Mouse (Mus musculus) stomach, embryonic 15.5 days (tissue): Measurements from ENCODE around the gene Rasgrp2. TPM values are rescaled to one million over a fixed set of nuclear protein-coding genes. Genes with fewer than 3 reads are reported as not detected.

Experiments
- ATAC-seq: fragments of 200-750 bp; cut with Nextera tagmentation; 2 replicates; pipeline ENCODE4 v1.8.0; 2017; ENCODE audit warnings: low read depth, moderate number of reproducible peaks, moderate TSS enrichment; ENCODE audit not compliant: insufficient read depth, low FRiP score
- H3K27ac ChIP-seq: fragments of 300-500 bp; sonication (generic); 2 replicates; pipeline ENCODE4 v1.5.1; 2015; ENCODE audit warnings: mild to moderate bottlenecking, inconsistent platforms
- H3K27me3 ChIP-seq: fragments of 300-500 bp; sonication (generic); replicated peaks from 2 replicates; pipeline ENCODE4 v1.6.1; 2015; ENCODE audit warnings: inconsistent platforms
- H3K36me3 ChIP-seq: fragments of 300-500 bp; sonication (generic); 2 replicates; pipeline ENCODE4 v1.6.1; 2015; ENCODE audit warnings: inconsistent platforms
- H3K4me1 ChIP-seq: fragments of 300-500 bp; sonication (generic); 2 replicates; pipeline ENCODE4 v1.6.1; 2015; ENCODE audit warnings: inconsistent platforms
- H3K4me2 ChIP-seq: fragments of 300-500 bp; sonication (generic); 2 replicates; pipeline ENCODE4 v1.6.1; 2015; ENCODE audit warnings: mild to moderate bottlenecking, inconsistent platforms
- H3K4me3 ChIP-seq: fragments of 300-500 bp; sonication (generic); replicated peaks from 2 replicates; pipeline ENCODE4 v1.5.1; 2015; ENCODE audit warnings: inconsistent platforms
- H3K9ac ChIP-seq: fragments of 300-500 bp; sonication (generic); 2 replicates; pipeline ENCODE4 v1.6.1; 2015; ENCODE audit warnings: inconsistent platforms
- H3K9me3 ChIP-seq: fragments of 300-500 bp; sonication (generic); 2 replicates; pipeline ENCODE4 v1.6.1; 2016; ENCODE audit warnings: inconsistent platforms
- WGBS: fragments of 180-500 bp; shearing (Covaris S2); methylation state at CpG from one replicate; pipeline ENCODE4 v1.1.7; 2015; 5-methylcytosine and 5-hydroxymethylcytosine counted together
- polyA plus RNA-seq: library from polyadenylated mRNA; unstranded; fragments of >200 nt; fragmentation: Nextera tagmentation; extraction: Ambion mirVana; gene quantifications from 2 replicates; pipeline ENCODE4 v1.2.1, GENCODE M21; 2015

Gene Rasgrp2
- polyA plus RNA-seq, 1 experiment from 2014 or later: 55.8 TPM

- H3K4me1 ChIP-seq: peaks cover 37% of the 10 kb centered on the region
- no peaks in the 10 kb centered on the region for H3K36me3 ChIP-seq
- WGBS: under 1% methylated on average over 39 of the region's 39 CpGs
- peak; percentile 59; the same call in 1 of the 2 replicates for ATAC-seq
- no peaks in the 10 kb centered on the region for H3K9me3 ChIP-seq
- peaks cover 19% of the 10 kb centered on the region for H3K27me3 ChIP-seq
- H3K27ac ChIP-seq: peak overlapping the region; percentile 67
- peak overlapping the region; percentile 98 for H3K4me2 ChIP-seq
- H3K4me3 ChIP-seq: peak overlapping the region; percentile 51
- peak overlapping the region; percentile 22; the same call in 1 of the 2 replicates for H3K9ac ChIP-seq
Observed at GRCm38 (mm10) chr19:6398447-6399284, 474 bp upstream of the Rasgrp2 start.

GRCm38 (mm10) chr19:6400096-6401086 is 1.3 kb downstream of the Rasgrp2 start:
- Histone ChIP-seq H3K27me3 (peaks cover 19% of the 10 kb centered on the region), H3K9ac (no peak overlapping the region), H3K4me2 (peak overlapping the region; percentile 98), H3K9me3 (no peaks in the 10 kb centered on the region), H3K4me3 (peak overlapping the region; percentile 51), H3K4me1 (peaks cover 37% of the 10 kb centered on the region), H3K36me3 (no peaks in the 10 kb centered on the region), H3K27ac (peak overlapping the region; percentile 67; the same call in 1 of the 2 replicates)
- ATAC-seq: no peak; the same call in 1 of the 2 replicates
- WGBS: 2% methylated on average over 29 of the region's 29 CpGs

GRCm38 (mm10) chr19:6401131-6401815 is 2.1 kb downstream of the Rasgrp2 start:
- Histone ChIP-seq H3K4me1 (peaks cover 37% of the 10 kb centered on the region), H3K36me3 (no peaks in the 10 kb centered on the region), H3K27ac (peak overlapping the region; percentile 67), H3K9me3 (no peaks in the 10 kb centered on the region), H3K9ac (no peak overlapping the region), H3K4me2 (peak overlapping the region; percentile 98), H3K4me3 (peak overlapping the region; percentile 51), H3K27me3 (peaks cover 19% of the 10 kb centered on the region)
- peak; percentile 19; the same call in 1 of the 2 replicates for ATAC-seq
- under 1% methylated on average over 32 of the region's 32 CpGs for WGBS

- ATAC-seq: no peak
- Histone ChIP-seq H3K9ac (no peak overlapping the region), H3K4me3 (peak overlapping the region; percentile 51), H3K4me1 (peaks cover 37% of the 10 kb centered on the region), H3K4me2 (peak overlapping the region; percentile 98), H3K27me3 (peaks cover 19% of the 10 kb centered on the region), H3K36me3 (no peaks in the 10 kb centered on the region), H3K27ac (no peak overlapping the region), H3K9me3 (no peaks in the 10 kb centered on the region)
- WGBS: 8% methylated on average over 9 of the region's 9 CpGs
Observed at GRCm38 (mm10) chr19:6401951-6402350, 2.8 kb downstream of the Rasgrp2 start.

DNA sequence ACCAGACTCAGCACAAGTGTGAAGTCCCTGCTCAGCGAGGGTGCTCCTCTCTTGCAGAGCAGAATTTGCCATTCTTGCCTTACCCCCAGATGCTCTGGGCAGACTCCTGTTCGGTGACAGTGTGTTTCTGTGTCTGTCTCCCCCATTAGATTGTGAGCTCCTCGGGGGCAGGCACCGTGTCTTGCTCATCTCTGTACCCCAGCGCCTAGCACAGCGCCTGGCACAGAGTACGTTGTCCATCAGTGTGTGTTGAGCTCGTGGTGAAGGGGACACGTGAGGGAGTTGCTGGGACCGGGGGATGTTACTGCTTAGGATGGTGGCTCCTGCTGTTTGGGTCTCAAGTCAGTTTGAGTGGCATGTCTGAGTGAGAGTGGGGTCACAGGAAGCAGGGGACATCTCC is 4.7 kb downstream of the Rasgrp2 start:
- Histone ChIP-seq H3K4me2 (no peak overlapping the region), H3K4me1 (peaks cover 27% of the 10 kb centered on the region), H3K27me3 (peaks cover 14% of the 10 kb centered on the region), H3K36me3 (no peaks in the 10 kb centered on the region), H3K9ac (no peak overlapping the region), H3K27ac (no peak overlapping the region), H3K4me3 (no peak overlapping the region), H3K9me3 (no peaks in the 10 kb centered on the region)
- WGBS: 79% methylated on average over 10 of the region's 10 CpGs
- ATAC-seq: no peak

GRCm38 (mm10) chr19:6405433-6405832 is 6.3 kb downstream of the Rasgrp2 start:
- H3K4me2 ChIP-seq: no peak overlapping the region
- 71% methylated on average over 10 of the region's 10 CpGs for WGBS
- H3K4me1 ChIP-seq: peaks cover 20% of the 10 kb centered on the region
- H3K9ac ChIP-seq: no peak overlapping the region
- ATAC-seq: no peak
- peaks cover 11% of the 10 kb centered on the region; the same call in 1 of the 2 replicates for H3K27me3 ChIP-seq
- no peak overlapping the region for H3K4me3 ChIP-seq
- H3K36me3 ChIP-seq: no peaks in the 10 kb centered on the region
- H3K27ac ChIP-seq: no peak overlapping the region
- no peaks in the 10 kb centered on the region for H3K9me3 ChIP-seq

GRCm38 (mm10) chr19:6407109-6407508 is 8.0 kb downstream of the Rasgrp2 start:
- Histone ChIP-seq H3K4me1 (0 out of 2 replicates have a peak, but pooled peaks cover 5% of the 10 kb centered on the region), H3K27me3 (0 out of 2 replicates have a peak, but pooled peaks cover 3% of the 10 kb centered on the region), H3K36me3 (no peaks in the 10 kb centered on the region), H3K9me3 (no peaks in the 10 kb centered on the region), H3K27ac (no peak overlapping the region), H3K4me3 (no peak overlapping the region), H3K9ac (no peak overlapping the region), H3K4me2 (no peak overlapping the region)
- ATAC-seq: no peak
- 81% methylated on average over 8 of the region's 8 CpGs for WGBS

DNA sequence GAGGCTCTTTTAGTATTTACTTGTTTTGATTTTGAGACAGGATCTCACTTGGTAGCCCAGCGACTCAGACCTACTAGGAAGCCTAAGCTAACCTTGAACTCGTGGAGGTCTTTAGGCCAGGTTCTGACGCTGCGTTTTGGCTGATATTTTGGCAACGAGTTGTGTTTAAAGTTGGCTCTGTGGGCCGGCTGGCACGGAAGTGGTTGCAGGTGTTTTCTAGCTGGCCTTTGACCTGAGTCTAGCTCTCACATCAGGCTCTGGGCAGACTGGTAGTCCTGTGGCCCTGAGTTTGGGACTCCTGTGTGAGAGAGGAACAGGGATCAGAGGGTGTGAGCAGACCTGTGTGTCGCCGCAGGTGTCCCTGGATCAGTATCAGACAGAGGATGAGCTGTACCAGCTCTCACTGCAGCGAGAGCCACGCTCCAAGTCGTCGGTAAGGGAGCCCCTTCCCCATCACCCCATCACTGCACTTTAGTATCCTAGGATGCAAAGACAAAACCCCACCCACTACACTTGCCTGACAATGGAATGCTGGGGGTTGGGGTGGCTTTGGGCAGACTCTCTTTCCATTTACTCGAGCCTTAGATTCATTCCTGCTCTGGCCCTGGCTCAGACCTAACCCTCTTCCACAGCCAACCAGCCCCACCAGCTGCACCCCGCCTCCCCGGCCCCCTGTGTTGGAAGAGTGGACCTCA is 8.8 kb downstream of the Rasgrp2 start:
- H3K27me3 ChIP-seq: no peaks in the 10 kb centered on the region

DNA sequence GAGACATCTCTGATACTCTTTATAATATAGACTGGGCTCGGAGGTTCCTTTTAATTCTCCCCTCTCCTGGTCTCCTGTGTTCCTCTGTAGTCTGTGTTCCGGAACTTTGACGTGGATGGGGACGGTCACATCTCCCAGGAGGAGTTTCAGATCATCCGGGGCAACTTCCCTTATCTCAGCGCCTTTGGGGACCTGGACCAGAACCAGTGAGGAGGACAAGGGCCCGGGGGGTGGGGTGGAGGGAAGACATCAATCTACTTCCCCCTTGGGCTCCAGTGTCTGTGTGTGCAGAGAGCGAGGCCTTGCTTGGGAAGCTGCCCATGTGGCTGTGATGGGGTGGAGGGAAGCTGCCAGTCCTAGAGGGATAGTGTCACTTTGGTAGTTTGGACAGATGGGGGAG is 9.6 kb downstream of the Rasgrp2 start:
- 78% methylated on average over 8 of the region's 8 CpGs for WGBS
- Histone ChIP-seq H3K4me3 (no peak overlapping the region), H3K27ac (no peak overlapping the region), H3K4me1 (no peaks in the 10 kb centered on the region), H3K36me3 (no peaks in the 10 kb centered on the region), H3K27me3 (0 out of 2 replicates have a peak, but pooled peaks cover 1% of the 10 kb centered on the region), H3K9ac (no peak overlapping the region), H3K4me2 (no peak overlapping the region), H3K9me3 (no peaks in the 10 kb centered on the region)
- no peak for ATAC-seq

More for the DNA sequence above, 8.8 kb downstream of the Rasgrp2 start:
- Histone ChIP-seq H3K9ac (no peak overlapping the region), H3K4me2 (no peak overlapping the region), H3K36me3 (no peaks in the 10 kb centered on the region), H3K4me1 (no peaks in the 10 kb centered on the region), H3K9me3 (no peaks in the 10 kb centered on the region), H3K4me3 (no peak overlapping the region), H3K27ac (no peak overlapping the region)
- ATAC-seq: no peak
- 60% methylated on average over 16 of the region's 16 CpGs for WGBS

GRCm38 (mm10) chr19:6409176-6409575 is 10.0 kb downstream of the Rasgrp2 start:
- WGBS: 80% methylated on average over 5 of the region's 5 CpGs

GRCm38 (mm10) chr19:6409936-6410335 is 10.8 kb downstream of the Rasgrp2 start:
- Histone ChIP-seq H3K4me2 (no peak overlapping the region), H3K4me3 (no peak overlapping the region), H3K9ac (no peak overlapping the region), H3K27ac (no peak overlapping the region), H3K9me3 (no peaks in the 10 kb centered on the region), H3K4me1 (no peaks in the 10 kb centered on the region), H3K27me3 (0 out of 2 replicates have a peak, but pooled peaks cover 6% of the 10 kb centered on the region), H3K36me3 (no peaks in the 10 kb centered on the region)
- 76% methylated on average over 5 of the region's 5 CpGs for WGBS
- no peak for ATAC-seq

More at GRCm38 (mm10) chr19:6409176-6409575, 10.0 kb downstream of the Rasgrp2 start:
- no peak overlapping the region for H3K9ac ChIP-seq
- H3K4me2 ChIP-seq: no peak overlapping the region
- no peak overlapping the region for H3K4me3 ChIP-seq
- no peaks in the 10 kb centered on the region for H3K9me3 ChIP-seq
- H3K36me3 ChIP-seq: no peaks in the 10 kb centered on the region
- H3K4me1 ChIP-seq: no peaks in the 10 kb centered on the region
- H3K27ac ChIP-seq: no peak overlapping the region
- H3K27me3 ChIP-seq: 0 out of 2 replicates have a peak, but pooled peaks cover 5% of the 10 kb centered on the region
- no peak for ATAC-seq
